Mouse (Mus musculus) erythroblast, embryonic 14.5 days (primary cell): ENCODE data around the gene Ptger4. TPM values are rescaled to one million over a fixed set of nuclear protein-coding genes. Genes with fewer than 3 reads are reported as not detected.

ENCODE experiments used
- H3K27me3 ChIP-seq: 2 replicates; pipeline ENCODE4 v1.6.1; 2012; ENCODE audit warnings: inconsistent platforms; ENCODE audit not compliant: control insufficient read depth
- H3K36me3 ChIP-seq: 2 replicates; pipeline ENCODE4 v1.6.1; 2012; ENCODE audit warnings: mild to moderate bottlenecking, inconsistent platforms; ENCODE audit not compliant: control insufficient read depth
- H3K4me1 ChIP-seq: 2 replicates; pipeline ENCODE4 v1.6.1; 2012; ENCODE audit warnings: inconsistent platforms; ENCODE audit not compliant: control insufficient read depth
- H3K4me3 ChIP-seq: replicated peaks from 2 replicates; pipeline ENCODE3; 2012; ENCODE audit warnings: moderate library complexity, mild to moderate bottlenecking, inconsistent platforms
- H3K9me3 ChIP-seq: 2 replicates; pipeline ENCODE4 v1.6.1; 2012; ENCODE audit warnings: low read length, inconsistent platforms, mixed read lengths; ENCODE audit not compliant: control insufficient read depth
- GATA1 ChIP-seq: IDR thresholded peaks from 2 replicates; pipeline ENCODE4 v1.6.1; 2012; ENCODE audit warnings: low read length, inconsistent platforms, mixed read lengths
- TAL1 ChIP-seq: IDR thresholded peaks from 3 replicates; pipeline ENCODE4 v1.6.1; 2012; ENCODE audit warnings: low read length, inconsistent platforms, mixed read lengths
- polyA plus RNA-seq: library from polyadenylated mRNA; stranded (reverse); fragments of >175 nt; gene quantifications from 2 replicates; pipeline ENCODE4 v1.2.3, GENCODE M21; 2012

Ptger4 gene
- polyA plus RNA-seq, 1 experiment: 0.08 TPM

DNA sequence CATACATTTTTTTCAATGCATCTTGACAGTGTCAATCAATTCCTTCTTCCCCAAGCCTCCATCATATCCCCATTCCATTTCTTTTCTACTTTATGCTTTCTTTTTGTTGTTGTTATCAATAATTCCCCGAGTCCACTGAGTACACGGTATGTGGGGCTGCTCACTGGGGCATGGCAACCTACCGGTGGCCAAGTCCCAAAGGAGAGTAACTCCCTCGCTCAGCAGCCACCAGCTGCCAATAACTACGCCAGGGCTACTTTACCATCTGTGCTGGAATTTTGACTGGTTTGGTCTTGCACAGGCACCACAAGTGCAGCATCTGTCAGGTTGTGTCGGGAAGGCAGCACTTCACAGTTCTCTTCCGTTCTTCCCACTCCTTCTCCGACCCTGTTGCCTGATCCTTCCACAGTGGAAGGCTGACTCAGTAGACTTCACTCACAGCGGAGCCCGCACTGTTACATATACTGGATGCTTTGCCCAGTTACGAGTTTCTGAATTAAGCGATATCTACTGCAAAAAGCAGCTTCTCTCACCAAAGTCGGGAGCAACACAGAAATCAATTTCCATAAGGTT is 18.2 kb upstream of the Ptger4 start:
- Histone ChIP-seq H3K4me3 (no peak overlapping the region), H3K9me3 (0 out of 2 replicates have a peak, but pooled peaks cover 2% of the 10 kb centered on the region), H3K4me1 (peaks cover 8% of the 10 kb centered on the region), H3K36me3 (no peaks in the 10 kb centered on the region), H3K27me3 (no peaks in the 10 kb centered on the region)
- no peak for TF ChIP-seq GATA1
- TF ChIP-seq TAL1: no peak

DNA sequence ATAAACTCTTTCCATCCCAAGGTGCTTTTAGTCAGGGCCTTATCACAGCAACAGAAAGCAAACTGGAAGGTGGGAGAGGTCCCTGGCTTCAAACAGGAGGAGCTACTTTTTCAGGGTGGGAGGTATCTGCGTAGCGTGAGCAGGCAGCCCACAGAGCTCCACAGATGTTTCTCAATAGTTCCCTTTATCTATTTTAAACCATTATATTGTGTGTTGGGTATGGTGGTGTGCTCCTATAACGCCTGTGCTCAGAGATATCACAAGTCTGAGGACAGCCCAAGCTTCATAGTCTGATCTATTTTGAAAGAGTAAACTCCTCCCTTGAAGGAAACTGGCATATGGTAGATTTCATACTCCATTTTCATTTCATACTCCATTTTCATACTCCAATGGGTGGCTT is 17.0 kb upstream of the Ptger4 start:
- Histone ChIP-seq H3K4me1 (peaks cover 8% of the 10 kb centered on the region), H3K27me3 (no peaks in the 10 kb centered on the region), H3K36me3 (no peaks in the 10 kb centered on the region), H3K9me3 (0 out of 2 replicates have a peak, but pooled peaks cover 2% of the 10 kb centered on the region), H3K4me3 (no peak overlapping the region)
- TF ChIP-seq GATA1: no peak
- no peak for TF ChIP-seq TAL1

GRCm38 (mm10) chr15:5260183-5260582 is 16.2 kb upstream of the Ptger4 start:
- Histone ChIP-seq H3K27me3 (no peaks in the 10 kb centered on the region), H3K9me3 (0 out of 2 replicates have a peak, but pooled peaks cover 2% of the 10 kb centered on the region), H3K36me3 (no peaks in the 10 kb centered on the region), H3K4me3 (no peak overlapping the region), H3K4me1 (peaks cover 8% of the 10 kb centered on the region)
- no peak for TF ChIP-seq TAL1

DNA sequence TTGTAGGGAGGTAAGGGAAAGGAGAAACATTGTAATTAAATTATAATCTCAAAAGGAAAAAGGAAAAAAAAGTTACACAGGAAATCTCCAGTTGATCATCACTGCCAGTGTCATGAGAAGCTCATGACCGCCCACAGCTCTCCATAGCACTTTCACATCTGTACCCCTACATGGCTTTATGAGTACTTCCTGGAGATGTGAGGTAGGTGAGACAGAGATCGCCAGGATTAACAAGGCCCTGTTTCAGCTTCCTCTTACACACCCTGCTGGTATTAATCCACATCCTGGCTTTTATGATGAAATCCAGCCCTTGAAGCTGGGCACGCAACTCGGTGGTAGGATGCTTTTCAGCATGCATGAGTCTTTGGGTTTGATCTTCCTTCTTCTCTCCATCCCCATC is 6.2 kb upstream of the Ptger4 start:
- TF ChIP-seq GATA1: no peak
- no peak for TF ChIP-seq TAL1
- H3K27me3 ChIP-seq: peaks cover 12% of the 10 kb centered on the region
- H3K4me3 ChIP-seq: no peak overlapping the region
- H3K9me3 ChIP-seq: no peaks in the 10 kb centered on the region
- no peaks in the 10 kb centered on the region for H3K4me1 ChIP-seq
- H3K36me3 ChIP-seq: no peaks in the 10 kb centered on the region

GRCm38 (mm10) chr15:5243036-5243958 is 690 bp downstream of the Ptger4 start:
- peak overlapping the region; percentile 75 for H3K4me3 ChIP-seq
- H3K27me3 ChIP-seq: peaks cover 49% of the 10 kb centered on the region
- TF ChIP-seq TAL1 (no peak), GATA1 (no peak)
- no peaks in the 10 kb centered on the region for H3K36me3 ChIP-seq
- peaks cover 60% of the 10 kb centered on the region for H3K4me1 ChIP-seq
- no peaks in the 10 kb centered on the region for H3K9me3 ChIP-seq

DNA sequence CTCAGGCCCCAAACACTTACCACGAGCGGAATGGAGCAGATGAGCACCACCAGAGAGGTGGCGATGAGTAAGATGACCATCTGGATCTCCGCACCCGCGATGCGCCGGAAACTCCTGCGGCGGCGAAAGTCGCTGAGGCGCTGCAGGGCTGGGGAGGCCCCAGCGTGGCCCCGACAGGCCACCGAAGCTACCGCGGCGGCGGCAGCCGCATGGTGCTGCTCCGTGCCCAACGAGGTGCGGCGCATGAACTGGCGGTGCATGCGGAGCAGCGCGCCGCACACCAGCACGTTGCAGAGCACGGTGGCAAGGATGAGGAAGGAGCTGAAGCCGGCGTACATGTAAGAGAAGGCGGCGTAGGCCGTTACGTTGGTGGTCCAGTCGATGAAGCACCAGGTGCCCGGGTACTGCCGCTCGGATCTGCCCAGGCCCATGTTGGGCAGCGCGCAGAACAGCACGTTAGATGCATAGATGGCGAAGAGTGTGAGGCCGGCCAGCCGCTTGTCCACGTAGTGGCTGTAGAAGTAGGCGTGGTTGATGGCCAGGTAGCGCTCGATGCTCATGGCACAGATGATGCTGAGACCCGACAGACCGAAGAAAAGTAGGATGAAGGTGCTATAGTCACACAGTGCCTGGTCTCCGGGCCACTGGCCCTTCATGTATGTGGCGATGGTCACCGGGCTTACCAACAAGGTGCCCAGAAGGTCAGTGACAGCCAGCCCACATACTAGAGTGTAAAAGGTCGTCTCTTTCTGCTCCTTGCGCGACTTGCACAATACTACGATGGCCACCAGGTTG is 1.5 kb downstream of the Ptger4 start:
- TF ChIP-seq TAL1 (no peak), GATA1 (no peak)
- no peaks in the 10 kb centered on the region for H3K9me3 ChIP-seq
- H3K4me3 ChIP-seq: peak overlapping the region; percentile 75
- peaks cover 67% of the 10 kb centered on the region for H3K4me1 ChIP-seq
- no peaks in the 10 kb centered on the region for H3K36me3 ChIP-seq
- peaks cover 46% of the 10 kb centered on the region for H3K27me3 ChIP-seq

DNA sequence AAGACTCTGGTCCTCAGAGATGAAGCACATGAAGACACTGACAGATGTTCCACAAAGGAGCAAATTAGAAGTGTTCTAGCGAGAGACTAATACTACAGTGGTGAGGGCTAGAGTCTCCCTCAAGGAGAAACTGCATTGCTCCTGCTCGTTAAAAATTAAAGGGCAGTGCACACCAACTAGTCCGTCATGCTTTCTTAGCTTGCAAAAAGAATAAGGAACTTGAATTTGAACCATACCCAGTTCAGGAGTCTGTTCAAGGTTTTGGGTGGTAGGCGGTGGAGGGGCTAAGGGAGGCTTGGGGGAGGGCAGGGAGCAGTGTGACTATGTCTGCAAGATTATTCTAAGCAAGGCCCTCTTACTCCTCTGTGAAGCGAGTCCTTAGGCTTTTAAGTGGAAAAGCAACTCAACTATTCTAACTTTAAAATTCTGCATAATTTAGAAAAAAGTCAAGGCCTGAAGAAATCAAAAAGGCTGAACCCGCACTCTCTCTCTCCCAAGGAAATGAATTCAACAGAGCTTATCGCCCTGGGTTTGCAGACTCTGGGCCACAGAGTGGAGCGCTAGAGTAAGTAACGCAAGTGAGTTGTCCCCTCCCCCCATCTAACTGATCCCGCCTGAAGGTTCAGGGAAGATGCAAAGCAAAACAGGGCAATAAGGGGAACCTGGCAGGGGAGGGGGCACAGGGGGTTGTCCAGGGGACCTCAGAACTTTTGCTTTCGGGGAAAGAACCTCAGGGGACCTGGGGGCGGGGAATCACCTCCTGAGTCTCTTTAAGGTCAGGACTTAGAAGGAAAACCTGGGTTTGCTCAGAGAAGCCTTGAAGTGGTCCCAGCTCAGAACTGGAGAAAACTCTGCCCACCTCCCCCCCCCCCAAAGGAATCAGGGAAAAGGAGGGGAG is 2.4 kb downstream of the Ptger4 start:
- Histone ChIP-seq H3K36me3 (no peaks in the 10 kb centered on the region), H3K9me3 (no peaks in the 10 kb centered on the region), H3K4me3 (peak overlapping the region; percentile 75), H3K4me1 (peaks cover 70% of the 10 kb centered on the region), H3K27me3 (peaks cover 46% of the 10 kb centered on the region)
- TF ChIP-seq TAL1 (no peak), GATA1 (no peak)

DNA sequence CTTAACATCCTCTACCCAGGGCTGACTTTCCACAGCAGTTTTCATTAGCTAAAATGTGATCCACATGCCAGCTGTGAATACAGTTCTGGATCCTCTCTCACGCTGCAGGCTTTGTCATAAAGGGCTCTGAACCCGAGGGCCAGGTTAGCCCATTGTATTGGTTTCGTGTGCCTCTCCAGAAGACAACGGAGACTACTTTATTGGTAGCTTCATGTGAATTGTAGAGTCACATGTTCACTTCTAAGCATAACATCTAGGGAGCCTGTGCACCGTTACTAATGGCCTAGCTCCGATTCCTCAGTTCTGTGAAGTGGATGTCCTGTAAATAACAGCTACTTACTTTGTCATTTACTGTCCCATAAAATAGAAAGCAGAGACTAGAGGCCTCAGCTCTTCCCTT is 3.6 kb downstream of the Ptger4 start:
- Histone ChIP-seq H3K9me3 (no peaks in the 10 kb centered on the region), H3K27me3 (peaks cover 38% of the 10 kb centered on the region), H3K4me3 (peak overlapping the region; percentile 21), H3K4me1 (peaks cover 80% of the 10 kb centered on the region), H3K36me3 (no peaks in the 10 kb centered on the region)
- no peak for TF ChIP-seq GATA1
- TF ChIP-seq TAL1: no peak
